Mouse (Mus musculus) right cerebral cortex, postnatal 36 days (tissue): ENCODE data around the gene Bex4.

Experiments
- DNase-seq, 2 experiments: peaks; one replicate each; pipeline ENCODE4 v3.0.0; 2022; ENCODE audit warnings: low spot score in 2 of 2, mixed read lengths in 1 of 2

Bex4 gene

DNA sequence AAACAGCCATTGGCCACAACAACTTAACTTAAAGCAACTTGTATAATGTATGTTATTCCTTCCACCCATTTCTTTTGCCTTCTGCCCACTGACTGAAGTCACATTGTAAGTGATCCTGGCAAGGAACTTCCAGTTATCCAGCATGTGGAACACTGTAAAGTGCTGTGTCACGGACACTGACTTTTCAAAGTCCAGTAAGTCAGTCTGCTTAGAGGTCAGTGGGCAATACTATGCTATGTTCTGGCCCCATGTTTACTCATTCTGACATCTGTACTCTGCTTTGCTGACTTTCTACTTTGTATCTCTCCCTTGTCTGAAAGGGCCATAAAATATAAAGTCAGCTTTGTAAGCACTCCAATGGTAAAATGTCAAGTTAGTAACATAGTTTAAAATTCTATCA lies 44.3 kb downstream of the Bex4 start:
- DNase-seq, result no peak
